Mouse (Mus musculus) testis, adult 2 months (tissue): ENCODE measurements around the gene Cldn6.
A peak's percentile ranks its signal among the peaks of the same experiment; 100 is the strongest.

Experiments used
- CTCF ChIP-seq: fragments of 200-500 bp; IDR thresholded peaks from 2 replicates; pipeline ENCODE4 v1.5.1; 2012; ENCODE audit warnings: low read depth, mild to moderate bottlenecking, inconsistent platforms, low read length, moderate library complexity; ENCODE audit not compliant: control insufficient read depth, insufficient read depth, insufficient replicate concordance
- POLR2A ChIP-seq: fragments of 200-500 bp; IDR thresholded peaks from 2 replicates; pipeline ENCODE4 v1.6.1; 2012; ENCODE audit warnings: low read depth, mild to moderate bottlenecking, inconsistent platforms, low read length, moderate library complexity; ENCODE audit not compliant: control insufficient read depth

- no peak for TF ChIP-seq CTCF
- TF ChIP-seq POLR2A, result peak; percentile 57
Observed at GRCm38 (mm10) chr17:23677236-23677679, 1.8 kb upstream of the Cldn6 start, which contains the start of gene Tnfrsf12a.
